Mouse (Mus musculus) frontal cortex, postnatal 36 days (tissue): ENCODE results near the gene Slc30a7.

Experiments
- DNase-seq, 2 experiments: peaks; one replicate each; pipeline ENCODE4 v3.0.0; 2022; ENCODE audit warnings: low spot score in 2 of 2

Gene Slc30a7

GRCm38 (mm10) chr3:115992103-115992502 lies 15.1 kb downstream of the Slc30a7 start:
- no peak for DNase-seq

GRCm38 (mm10) chr3:115985183-115985892 lies 21.9 kb downstream of the Slc30a7 start:
- no peak for DNase-seq

- DNase-seq, result no peak
Measured at GRCm38 (mm10) chr3:115984653-115985052, 22.6 kb downstream of the Slc30a7 start.

- DNase-seq, result peak in 1 of 2 experiments; percentile 25
Measured at GRCm38 (mm10) chr3:115983217-115983616, 24.0 kb downstream of the Slc30a7 start.

- no peak for DNase-seq
Measured at GRCm38 (mm10) chr3:115979000-115979399, 28.2 kb downstream of the Slc30a7 start.

GRCm38 (mm10) chr3:115974995-115975394 lies 32.2 kb downstream of the Slc30a7 start:
- DNase-seq, result no peak

- no peak for DNase-seq
Measured at GRCm38 (mm10) chr3:115974228-115974627, 33.0 kb downstream of the Slc30a7 start.

GRCm38 (mm10) chr3:115971891-115972646 lies 35.1 kb downstream of the Slc30a7 start:
- no peak for DNase-seq

- DNase-seq, result no peak
Measured at GRCm38 (mm10) chr3:115971045-115971785, 36.0 kb downstream of the Slc30a7 start.

GRCm38 (mm10) chr3:115968745-115969530 lies 38.3 kb downstream of the Slc30a7 start:
- DNase-seq, result no peak

GRCm38 (mm10) chr3:115964071-115964470 lies 43.1 kb downstream of the Slc30a7 start:
- no peak for DNase-seq

GRCm38 (mm10) chr3:115963597-115963996 lies 43.6 kb downstream of the Slc30a7 start:
- no peak for DNase-seq

- DNase-seq, result no peak
Measured at GRCm38 (mm10) chr3:115962028-115962415, 45.2 kb downstream of the Slc30a7 start.

GRCm38 (mm10) chr3:115961311-115962027 lies 45.7 kb downstream of the Slc30a7 start:
- DNase-seq, result no peak

- no peak for DNase-seq
Measured at GRCm38 (mm10) chr3:115957223-115957622, 50.0 kb downstream of the Slc30a7 start.

GRCm38 (mm10) chr3:115953088-115953487 lies 54.1 kb downstream of the Slc30a7 start:
- no peak for DNase-seq

GRCm38 (mm10) chr3:115952356-115952755 lies 54.9 kb downstream of the Slc30a7 start:
- no peak for DNase-seq

GRCm38 (mm10) chr3:115951221-115951620 lies 56.0 kb downstream of the Slc30a7 start:
- no peak for DNase-seq

- DNase-seq, result peak in 1 of 2 experiments; percentile 20
Measured at GRCm38 (mm10) chr3:115949921-115950877, 57.0 kb downstream of the Slc30a7 start.
